Mouse (Mus musculus) gastrocnemius, postnatal 25 days (tissue): ENCODE results near the gene Dnajc6. TPM values are rescaled to one million over a fixed set of nuclear protein-coding genes. Genes with fewer than 3 reads are reported as not detected.
A peak's percentile ranks its signal among the peaks of the same experiment; 100 is the strongest.

Experiments used
- DNase-seq: peaks from one replicate; pipeline ENCODE4 v3.0.0; 2022
- long read RNA-seq, 2 experiments: library from polyadenylated mRNA; stranded (forward); transcript quantifications; one replicate each; pipeline ENCODE4 v2.0.0; 2021
- total RNA-seq, 2 experiments: library from RNA; stranded (reverse); gene quantifications; 1 replicate in 1 of 2; 2 replicates in 1 of 2; pipeline ENCODE4 v1.2.3; 2021

The Dnajc6 gene
- total RNA-seq, result under 1 TPM; 0.20 to 0.29 TPM
- long read RNA-seq, experiment 1, result 0 reads
- long read RNA-seq, experiment 2, full-length matches to known transcripts, result 1 of 1 reads
- long read RNA-seq, experiment 2, partial matches to known transcripts, result 0 of 1 reads
- long read RNA-seq, experiment 2, other reads (novel, unspliced or antisense), result 0 of 1 reads

- DNase-seq, result peak; percentile 12
Observed at GRCm38 (mm10) chr4:101496534-101497237, at the start of gene Dnajc6. Gene Dnajc6, plus strand, starts transcription at chr4:101496648.

DNA sequence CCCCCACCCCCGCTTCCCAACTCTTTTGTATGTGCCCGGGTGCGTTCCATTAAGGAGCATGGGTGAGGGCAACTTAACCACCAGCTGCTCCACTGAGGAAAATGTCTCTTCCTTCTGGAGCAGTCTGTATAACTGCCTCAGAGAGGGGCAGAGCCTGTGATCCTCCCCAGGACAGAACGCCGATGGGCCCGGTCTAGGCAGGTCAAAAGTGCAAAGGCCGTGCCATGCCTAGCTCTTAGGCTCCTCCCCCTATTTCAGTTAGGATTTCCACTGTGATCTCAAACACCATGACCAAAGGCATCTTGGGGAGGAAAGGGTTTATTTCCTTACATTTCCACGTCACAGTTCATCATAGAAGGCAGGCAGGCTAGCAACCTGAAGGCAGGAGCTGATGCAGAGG, 47.7 kb upstream of the Dnajc6 start:
- no peak for DNase-seq

DNA sequence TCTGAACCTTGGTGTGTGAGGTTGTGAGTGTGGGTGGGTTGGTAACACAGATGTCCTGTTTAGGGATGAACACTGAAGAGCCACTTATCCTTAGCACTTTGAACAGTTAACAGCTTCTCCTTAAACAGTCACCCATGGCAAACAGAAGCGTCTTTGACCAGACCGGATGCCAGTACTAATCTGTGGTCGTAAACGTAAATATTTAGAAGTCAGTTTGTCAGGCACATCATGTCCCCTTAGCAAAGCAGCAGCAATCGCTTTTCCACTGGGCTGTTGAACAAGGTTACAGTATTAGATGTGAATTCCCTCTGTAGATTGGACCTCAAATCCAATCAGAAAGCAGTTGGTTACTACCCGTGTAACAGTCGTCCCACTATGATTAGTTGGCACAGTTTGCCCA, 47.1 kb upstream of the Dnajc6 start:
- no peak for DNase-seq

GRCm38 (mm10) chr4:101450150-101450780, 46.2 kb upstream of the Dnajc6 start:
- DNase-seq, result peak; percentile 28

GRCm38 (mm10) chr4:101451089-101451488, 45.4 kb upstream of the Dnajc6 start:
- DNase-seq, result no peak

DNA sequence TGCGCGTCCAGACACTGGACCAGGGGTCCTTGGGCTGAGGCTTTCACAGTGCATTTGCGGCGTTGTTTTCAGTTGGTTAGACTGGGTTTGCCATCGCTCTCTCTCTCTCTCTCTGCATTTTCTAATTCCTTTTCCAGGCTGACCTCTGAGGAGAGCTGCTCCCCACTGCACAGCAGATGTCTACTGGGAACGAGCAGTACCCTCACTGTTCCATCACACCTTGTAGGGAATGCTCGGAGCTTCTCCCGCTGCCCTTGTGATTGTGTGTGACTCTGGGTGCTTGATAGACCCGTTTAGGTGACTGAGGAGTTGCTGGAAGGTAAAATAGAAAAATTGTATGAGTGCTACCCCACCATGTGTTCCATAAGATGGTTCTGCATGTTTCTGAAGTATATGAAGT, 43.6 kb upstream of the Dnajc6 start:
- DNase-seq, result no peak

GRCm38 (mm10) chr4:101457176-101457575, 39.3 kb upstream of the Dnajc6 start:
- no peak for DNase-seq

DNA sequence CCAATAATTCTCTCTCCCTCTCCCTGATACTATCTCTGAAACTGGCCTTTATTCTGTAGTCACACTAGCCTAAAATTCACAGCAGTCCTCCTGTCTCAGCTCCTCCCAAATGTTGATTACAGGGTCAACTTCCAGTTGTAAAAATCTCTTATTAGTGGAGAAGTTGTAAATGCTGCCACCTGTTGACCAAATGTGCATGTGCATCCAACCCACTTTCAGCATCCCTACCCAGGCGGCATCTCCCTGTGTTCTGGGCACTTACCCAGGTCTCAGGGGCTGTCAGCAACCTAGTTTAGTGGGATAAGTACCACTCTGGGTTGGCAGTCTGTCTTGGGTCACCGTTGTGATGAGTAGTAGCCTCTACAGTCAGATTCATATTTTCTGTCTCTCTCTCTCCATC, 38.1 kb upstream of the Dnajc6 start:
- peak; percentile 11 for DNase-seq

DNA sequence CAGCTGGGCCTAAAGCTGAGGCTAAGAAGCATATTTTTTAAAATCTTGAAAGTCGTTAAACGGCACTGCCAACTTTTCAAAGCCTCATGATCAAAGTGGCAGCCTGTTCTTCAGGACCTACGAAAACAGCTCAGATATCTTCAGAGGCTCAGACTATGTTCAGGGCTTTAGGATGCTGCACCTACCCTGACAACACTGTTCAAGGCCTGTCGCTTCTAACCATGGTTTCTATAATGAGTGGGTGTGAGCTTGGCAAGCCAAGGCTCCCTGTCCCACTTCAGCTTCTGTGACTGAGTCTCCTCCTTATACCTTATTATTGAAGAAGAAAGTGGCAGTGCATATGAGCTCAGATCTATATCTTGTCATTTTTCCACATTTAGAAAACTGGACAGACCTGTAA, 37.1 kb upstream of the Dnajc6 start:
- DNase-seq, result no peak

- no peak for DNase-seq
Observed at GRCm38 (mm10) chr4:101460114-101460513, 36.3 kb upstream of the Dnajc6 start.

DNA sequence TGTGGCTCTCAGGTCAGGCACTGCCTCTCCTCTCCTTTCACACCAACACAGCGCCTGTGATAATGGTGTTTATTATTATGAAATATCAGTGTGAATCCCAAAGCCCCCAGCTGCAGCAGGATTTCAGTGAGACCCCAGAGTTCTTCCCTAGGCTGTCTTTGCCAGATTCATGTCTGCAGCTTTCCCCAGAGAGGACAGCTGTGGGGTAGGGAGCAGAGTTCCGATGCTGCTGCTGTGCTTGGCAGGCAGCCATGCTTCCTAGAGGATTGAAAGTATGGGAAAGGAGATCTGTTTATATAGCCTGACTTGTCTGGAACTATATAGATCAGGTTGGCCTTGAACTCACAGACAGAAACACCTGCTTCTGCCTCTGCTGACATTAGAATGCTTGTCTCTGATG, 34.4 kb upstream of the Dnajc6 start:
- no peak for DNase-seq

- no peak for DNase-seq
Observed at GRCm38 (mm10) chr4:101466264-101466663, 30.2 kb upstream of the Dnajc6 start.

GRCm38 (mm10) chr4:101469242-101469641, 27.2 kb upstream of the Dnajc6 start:
- no peak for DNase-seq

DNA sequence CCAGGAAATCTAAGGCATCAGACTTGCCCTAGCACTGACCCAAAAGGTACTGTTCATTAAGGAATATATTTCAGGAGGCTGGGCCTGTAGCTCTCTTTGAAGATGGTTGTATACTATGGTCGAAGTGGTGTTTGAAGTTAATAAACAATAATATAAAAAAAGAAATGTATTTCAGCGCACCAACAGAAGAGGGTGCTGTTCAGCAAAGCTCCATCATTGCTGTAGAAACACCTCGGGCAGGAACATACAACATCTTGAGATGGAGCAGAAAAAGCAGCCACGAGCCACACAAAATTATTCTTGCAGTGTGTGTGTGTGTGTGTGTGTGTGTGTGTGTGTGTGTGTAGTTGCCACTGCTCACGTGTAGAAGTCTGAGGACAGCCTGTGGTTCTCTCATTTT, 25.9 kb upstream of the Dnajc6 start:
- no peak for DNase-seq

GRCm38 (mm10) chr4:101472767-101473166, 23.7 kb upstream of the Dnajc6 start:
- DNase-seq, result no peak

DNA sequence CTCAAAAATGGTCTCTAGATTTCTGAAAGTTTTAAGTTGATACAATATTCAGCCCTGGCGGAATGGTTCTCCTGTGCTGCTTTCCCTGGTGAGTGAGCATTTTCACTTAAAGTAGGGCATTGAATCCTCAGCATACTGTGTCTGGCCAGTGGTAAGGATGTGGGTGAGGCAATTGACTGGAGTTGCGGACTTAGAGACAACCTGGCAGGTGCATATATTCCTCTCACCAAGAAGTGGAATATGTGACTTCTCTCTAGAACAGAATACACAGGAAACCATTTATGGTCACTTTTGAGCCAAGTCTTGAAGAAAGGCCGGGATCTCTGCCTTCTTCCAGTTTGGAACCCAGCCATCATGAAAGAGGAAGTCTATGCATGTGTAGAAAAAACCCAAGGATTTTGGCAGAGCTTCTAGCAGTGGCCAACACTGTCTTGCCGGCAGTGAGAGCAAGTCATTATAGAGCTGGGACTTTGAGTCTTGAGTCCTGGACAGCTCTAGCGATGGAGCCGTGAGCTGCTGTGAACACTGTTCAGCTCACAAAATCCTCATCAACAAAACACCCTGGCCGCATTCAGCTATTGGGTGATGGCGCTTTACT, 6.0 kb upstream of the Dnajc6 start:
- no peak for DNase-seq

DNA sequence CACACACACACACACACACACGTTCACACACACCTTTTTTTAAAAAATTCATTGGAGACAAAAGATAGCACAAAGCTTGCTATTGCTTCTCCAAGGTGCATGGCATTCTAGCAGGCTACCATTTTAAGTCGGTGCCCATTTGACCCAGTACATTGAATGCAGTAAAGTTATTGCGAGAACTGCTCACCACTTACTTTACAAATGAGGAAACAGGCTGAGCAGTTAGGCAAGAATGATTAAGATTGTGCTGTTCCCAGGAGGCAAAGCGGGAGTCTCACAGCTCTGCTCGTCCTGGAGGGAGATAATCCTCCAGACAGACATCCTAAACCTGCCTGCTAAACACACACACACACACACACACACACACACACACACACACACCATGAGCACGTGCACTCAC, 4.7 kb upstream of the Dnajc6 start:
- DNase-seq, result no peak

- DNase-seq, result no peak
Observed at GRCm38 (mm10) chr4:101493611-101494197, 2.7 kb upstream of the Dnajc6 start.

DNA sequence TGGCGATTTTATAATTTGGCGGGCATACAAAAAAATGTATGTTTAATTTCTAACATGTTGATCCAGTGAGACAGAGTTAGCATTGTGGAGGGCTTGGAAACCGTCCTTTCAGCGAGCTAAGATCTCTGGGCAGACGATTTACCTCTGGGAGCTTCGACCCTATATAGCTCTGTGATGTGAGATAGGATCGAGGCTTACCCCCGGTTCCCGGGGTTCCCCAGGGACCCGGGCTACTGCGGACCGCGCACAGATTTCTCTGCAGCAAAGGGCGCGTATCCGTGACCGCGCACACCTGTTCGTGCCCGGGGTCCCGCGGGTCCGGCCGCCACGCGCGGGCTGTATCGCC, 287 bp upstream of the Dnajc6 start:
- no peak for DNase-seq

GRCm38 (mm10) chr4:101497336-101497735, 888 bp downstream of the Dnajc6 start:
- no peak for DNase-seq

DNA sequence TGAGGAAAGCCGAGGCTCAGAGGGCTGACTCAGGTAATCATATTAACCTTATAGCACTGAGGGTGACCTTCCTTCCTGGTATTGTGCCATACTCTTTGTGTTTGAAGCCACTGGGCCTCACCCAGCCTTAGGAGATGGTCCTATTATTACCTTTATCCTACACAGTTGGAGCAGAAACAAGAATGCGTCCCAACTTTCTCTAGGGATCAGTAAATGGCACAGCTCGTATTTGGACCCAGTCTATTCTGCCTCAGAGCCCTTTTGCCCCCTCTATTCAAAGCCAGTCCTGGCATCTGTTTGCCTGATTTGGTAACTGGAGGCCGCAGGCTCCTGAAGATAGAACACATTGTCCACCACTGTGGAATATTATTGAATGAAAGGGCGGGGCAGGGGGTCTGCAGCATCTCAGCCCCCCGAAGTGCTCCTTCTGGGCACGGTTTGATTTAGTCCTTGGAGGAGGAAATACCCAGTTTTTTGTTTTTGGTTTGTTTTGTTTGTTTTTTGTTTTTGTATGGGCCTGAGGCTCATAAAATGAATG, 8.1 kb downstream of the Dnajc6 start:
- DNase-seq, result no peak

DNA sequence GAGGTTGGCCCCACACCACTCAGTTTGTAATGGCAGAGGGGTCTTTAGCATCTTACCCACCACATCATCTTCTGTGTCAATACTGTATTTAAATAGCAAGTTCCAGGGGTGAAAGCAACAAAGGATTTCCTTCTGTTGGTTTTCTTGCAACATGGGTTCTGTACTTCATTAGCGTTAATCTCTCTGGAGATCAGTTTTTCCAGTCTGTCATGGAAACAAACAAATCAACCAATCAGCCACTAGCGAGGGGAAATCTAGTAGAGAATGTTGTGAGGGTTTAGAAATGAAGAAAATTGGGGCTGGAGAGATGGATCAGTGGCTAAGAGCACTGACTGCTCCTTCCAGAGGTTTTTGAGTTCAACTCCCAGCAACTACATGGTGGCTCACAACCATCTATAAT, 9.5 kb downstream of the Dnajc6 start:
- DNase-seq, result no peak

DNA sequence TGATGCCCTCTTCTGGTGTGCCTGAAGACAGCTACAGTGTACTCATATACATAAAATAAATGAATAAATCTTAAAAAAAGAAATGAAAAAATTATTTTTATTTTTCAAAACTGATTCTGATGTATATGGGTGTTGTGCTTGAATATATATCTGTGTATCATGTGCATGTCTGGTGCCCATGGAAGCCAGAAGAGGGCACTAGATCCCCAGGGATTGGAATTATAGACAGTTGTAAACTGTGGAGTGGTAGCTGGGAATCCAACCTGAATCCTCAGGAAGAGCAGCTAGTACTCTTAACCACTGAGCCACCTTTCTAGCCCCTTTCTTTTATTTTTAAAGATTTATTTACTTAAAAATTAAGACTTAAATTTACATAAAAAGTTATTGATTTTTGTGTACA, 9.9 kb downstream of the Dnajc6 start:
- no peak for DNase-seq
